Mouse (Mus musculus) neural tube, embryonic 14.5 days (tissue): ENCODE data around the gene Ccdc9b. TPM values are rescaled to one million over a fixed set of nuclear protein-coding genes. Genes with fewer than 3 reads are reported as not detected.

Experiments used
- ATAC-seq: fragments of 200-750 bp; cut with Nextera tagmentation; 2 replicates; pipeline ENCODE4 v1.8.0; 2017; ENCODE audit warnings: low read depth, mild to moderate bottlenecking, moderate TSS enrichment, moderate library complexity
- H3K27ac ChIP-seq: fragments of 300-500 bp; sonication (generic); 2 replicates; pipeline ENCODE4 v1.5.1; 2014; ENCODE audit warnings: low read depth, mild to moderate bottlenecking, control low read depth, low read length, moderate library complexity, mixed read lengths
- H3K27me3 ChIP-seq: fragments of 300-500 bp; sonication (generic); 2 replicates; pipeline ENCODE4 v1.6.1; 2014; ENCODE audit warnings: low read length; ENCODE audit not compliant: control insufficient read depth, insufficient read depth
- H3K36me3 ChIP-seq: fragments of 300-500 bp; sonication (generic); 2 replicates; pipeline ENCODE4 v1.6.1; 2014; ENCODE audit warnings: low read length, mixed read lengths; ENCODE audit not compliant: control insufficient read depth, insufficient read depth
- H3K4me1 ChIP-seq: fragments of 300-500 bp; sonication (generic); 2 replicates; pipeline ENCODE4 v1.6.1; 2014; ENCODE audit warnings: low read length; ENCODE audit not compliant: control insufficient read depth, insufficient read depth
- H3K4me2 ChIP-seq: fragments of 300-500 bp; sonication (generic); 2 replicates; pipeline ENCODE4 v1.6.1; 2014; ENCODE audit warnings: mild to moderate bottlenecking, low read depth, low read length, control low read depth
- H3K4me3 ChIP-seq: fragments of 300-500 bp; sonication (generic); 2 replicates; pipeline ENCODE4 v1.5.1; 2014; ENCODE audit warnings: low read depth, low read length, control low read depth, mixed read lengths
- H3K9ac ChIP-seq: fragments of 300-500 bp; sonication (generic); replicated peaks from 2 replicates; pipeline ENCODE4 v1.6.1; 2014; ENCODE audit warnings: low read depth, mild to moderate bottlenecking, control low read depth, low read length, mixed read lengths
- H3K9me3 ChIP-seq: fragments of 300-500 bp; sonication (generic); 2 replicates; pipeline ENCODE4 v1.6.1; 2016; ENCODE audit warnings: low read length; ENCODE audit not compliant: control insufficient read depth
- WGBS: fragments of 180-500 bp; shearing (Covaris S2); extraction: QIAGEN DNeasy Blood & Tissue Kit; methylation state at CpG from one replicate; pipeline ENCODE4 v1.1.7; 2014; 5-methylcytosine and 5-hydroxymethylcytosine counted together
- polyA plus RNA-seq: library from polyadenylated mRNA; unstranded; fragments of >200 nt; fragmentation: Nextera tagmentation; extraction: Ambion mirVana; gene quantifications from 2 replicates; pipeline ENCODE4 v1.2.1, GENCODE M21; 2014

The Ccdc9b gene
- polyA plus RNA-seq, 1 experiment from 2014 or later = 0.60 TPM

GRCm38 (mm10) chr2:118745915-118746901, 16.3 kb downstream of the Ccdc9b start:
- under 1% methylated on average over 72 of the region's 113 CpGs for WGBS
- Histone ChIP-seq H3K4me1 (peaks cover 43% of the 10 kb centered on the region), H3K4me2 (peak overlapping the region; percentile 91), H3K4me3 (peak overlapping the region; percentile 83), H3K36me3 (no peaks in the 10 kb centered on the region), H3K27ac (peak overlapping the region; percentile 73; the same call in 1 of the 2 replicates), H3K9me3 (no peaks in the 10 kb centered on the region), H3K9ac (peak overlapping the region; percentile 93), H3K27me3 (no peaks in the 10 kb centered on the region)
- ATAC-seq = peak; percentile 52

GRCm38 (mm10) chr2:118745232-118745884, 17.1 kb downstream of the Ccdc9b start, which contains the start of gene Inafm2:
TSS of gene Inafm2 (plus strand) at chr2:118745758.
- peak within 1 kb of the TSS; percentile 73; the same call in 1 of the 2 replicates for H3K27ac ChIP-seq
- H3K4me1 ChIP-seq = peaks cover 40% of the 10 kb centered on the region
- peak; percentile 92 for ATAC-seq
- H3K27me3 ChIP-seq = no peaks in the 10 kb centered on the region
- no peaks in the 10 kb centered on the region for H3K36me3 ChIP-seq
- peak within 1 kb of the TSS; percentile 93 for H3K9ac ChIP-seq
- no peaks in the 10 kb centered on the region for H3K9me3 ChIP-seq
- H3K4me3 ChIP-seq = peak within 1 kb of the TSS; percentile 83
- WGBS = 1% methylated on average over 29 of the region's 57 CpGs
- H3K4me2 ChIP-seq = peak within 1 kb of the TSS; percentile 91

GRCm38 (mm10) chr2:118744621-118745020, 17.8 kb downstream of the Ccdc9b start:
- no peak for ATAC-seq
- H3K27ac ChIP-seq = no peak overlapping the region
- WGBS = 8% methylated on average over 7 of the region's 7 CpGs
- no peak overlapping the region for H3K9ac ChIP-seq
- no peak overlapping the region for H3K4me3 ChIP-seq
- H3K36me3 ChIP-seq = no peaks in the 10 kb centered on the region
- H3K27me3 ChIP-seq = no peaks in the 10 kb centered on the region
- no peaks in the 10 kb centered on the region for H3K9me3 ChIP-seq
- H3K4me2 ChIP-seq = peak overlapping the region; percentile 91; the same call in 1 of the 2 replicates
- peaks cover 33% of the 10 kb centered on the region for H3K4me1 ChIP-seq

- no peak overlapping the region for H3K4me3 ChIP-seq
- no peaks in the 10 kb centered on the region for H3K9me3 ChIP-seq
- H3K9ac ChIP-seq = no peak overlapping the region
- H3K4me1 ChIP-seq = peaks cover 23% of the 10 kb centered on the region
- H3K4me2 ChIP-seq = no peak overlapping the region
- no peaks in the 10 kb centered on the region for H3K27me3 ChIP-seq
- H3K27ac ChIP-seq = no peak overlapping the region
- WGBS = 19% methylated on average over 8 of the region's 8 CpGs
- ATAC-seq = no peak
- no peaks in the 10 kb centered on the region for H3K36me3 ChIP-seq
These were observed 19.1 kb downstream of the Ccdc9b start for GRCm38 (mm10) chr2:118743261-118743943.

GRCm38 (mm10) chr2:118741183-118741582, 21.3 kb downstream of the Ccdc9b start:
- H3K4me3 ChIP-seq = no peak overlapping the region
- H3K27ac ChIP-seq = no peak overlapping the region
- peaks cover 7% of the 10 kb centered on the region for H3K4me1 ChIP-seq
- no peak overlapping the region for H3K9ac ChIP-seq
- no peaks in the 10 kb centered on the region for H3K36me3 ChIP-seq
- no peaks in the 10 kb centered on the region for H3K9me3 ChIP-seq
- no peak overlapping the region for H3K4me2 ChIP-seq
- H3K27me3 ChIP-seq = no peaks in the 10 kb centered on the region
- ATAC-seq = no peak
- WGBS = 72% methylated on average over 9 of the region's 9 CpGs

GRCm38 (mm10) chr2:118740341-118740740, 22.1 kb downstream of the Ccdc9b start:
- H3K4me2 ChIP-seq = no peak overlapping the region
- H3K27ac ChIP-seq = no peak overlapping the region
- ATAC-seq = no peak
- WGBS = 73% methylated on average over 3 of the region's 3 CpGs
- no peak overlapping the region for H3K9ac ChIP-seq
- no peaks in the 10 kb centered on the region for H3K27me3 ChIP-seq
- H3K36me3 ChIP-seq = no peaks in the 10 kb centered on the region
- peaks cover 7% of the 10 kb centered on the region for H3K4me1 ChIP-seq
- H3K4me3 ChIP-seq = no peak overlapping the region
- H3K9me3 ChIP-seq = no peaks in the 10 kb centered on the region

GRCm38 (mm10) chr2:118733341-118733740, 29.1 kb downstream of the Ccdc9b start:
- no peaks in the 10 kb centered on the region for H3K9me3 ChIP-seq
- no peaks in the 10 kb centered on the region for H3K27me3 ChIP-seq
- 66% methylated on average over 5 of the region's 5 CpGs for WGBS
- H3K4me1 ChIP-seq = no peaks in the 10 kb centered on the region
- H3K9ac ChIP-seq = no peak overlapping the region
- no peak overlapping the region for H3K27ac ChIP-seq
- no peak for ATAC-seq
- H3K4me2 ChIP-seq = no peak overlapping the region
- H3K36me3 ChIP-seq = no peaks in the 10 kb centered on the region
- no peak overlapping the region for H3K4me3 ChIP-seq

GRCm38 (mm10) chr2:118731981-118732380, 30.5 kb downstream of the Ccdc9b start:
- no peaks in the 10 kb centered on the region for H3K9me3 ChIP-seq
- H3K9ac ChIP-seq = no peak overlapping the region
- no peaks in the 10 kb centered on the region for H3K27me3 ChIP-seq
- no peak overlapping the region for H3K27ac ChIP-seq
- 85% methylated on average over 5 of the region's 5 CpGs for WGBS
- no peaks in the 10 kb centered on the region for H3K36me3 ChIP-seq
- H3K4me3 ChIP-seq = no peak overlapping the region
- no peak for ATAC-seq
- H3K4me2 ChIP-seq = no peak overlapping the region
- no peaks in the 10 kb centered on the region for H3K4me1 ChIP-seq
